Mouse (Mus musculus): Measurements from ENCODE around the gene Gmcl1.
A peak's percentile ranks its signal among the peaks of the same experiment; 100 is the strongest.

The Gmcl1 gene

GRCm38 (mm10) chr6:86773830-86774229 is 40.6 kb upstream of the Gmcl1 start:
- peaks cover 42% of the 10 kb centered on the region for H3K4me1 ChIP-seq (replicated peaks; ENCODE audit: low read depth, low read length)
- H3K4me3 ChIP-seq (replicated peaks; ENCODE audit: low read length) = no peak overlapping the region
- no peaks in the 10 kb centered on the region for H3K36me3 ChIP-seq (ENCODE audit: insufficient read depth, low read length)
- H3K9me3 ChIP-seq (ENCODE audit: low read length) = no peaks in the 10 kb centered on the region
- TF ChIP-seq CTCF (conservative IDR thresholded peaks at IDR 0.05; ENCODE audit: low read length) (no peak), POU5F1 (IDR thresholded peaks at IDR 0.05; ENCODE audit: borderline replicate concordance, low read length) (no peak), NANOG (IDR thresholded peaks at IDR 0.05; ENCODE audit: borderline replicate concordance, low read length) (no peak)
- H3K27me3 ChIP-seq (ENCODE audit: insufficient read depth, low read length) = no peaks in the 10 kb centered on the region

GRCm38 (mm10) chr6:86772631-86773030 is 39.4 kb upstream of the Gmcl1 start:
- H3K27me3 ChIP-seq (ENCODE audit: insufficient read depth, low read length) = no peaks in the 10 kb centered on the region
- TF ChIP-seq CTCF (conservative IDR thresholded peaks at IDR 0.05; ENCODE audit: low read length) = no peak
- TF ChIP-seq NANOG (IDR thresholded peaks at IDR 0.05; ENCODE audit: borderline replicate concordance, low read length) = no peak
- no peak for TF ChIP-seq POU5F1 (IDR thresholded peaks at IDR 0.05; ENCODE audit: borderline replicate concordance, low read length)
- no peak overlapping the region for H3K4me3 ChIP-seq (replicated peaks; ENCODE audit: low read length)
- H3K9me3 ChIP-seq (ENCODE audit: low read length) = no peaks in the 10 kb centered on the region
- H3K36me3 ChIP-seq (ENCODE audit: insufficient read depth, low read length) = no peaks in the 10 kb centered on the region
- H3K4me1 ChIP-seq (replicated peaks; ENCODE audit: low read depth, low read length) = peaks cover 32% of the 10 kb centered on the region

- peaks cover 27% of the 10 kb centered on the region for H3K4me1 ChIP-seq (replicated peaks; ENCODE audit: low read depth, low read length)
- no peak overlapping the region for H3K4me3 ChIP-seq (replicated peaks; ENCODE audit: low read length)
- H3K9me3 ChIP-seq (ENCODE audit: low read length) = no peaks in the 10 kb centered on the region
- no peaks in the 10 kb centered on the region for H3K27me3 ChIP-seq (ENCODE audit: insufficient read depth, low read length)
- TF ChIP-seq CTCF (conservative IDR thresholded peaks at IDR 0.05; ENCODE audit: low read length) = no peak
- no peak for TF ChIP-seq POU5F1 (IDR thresholded peaks at IDR 0.05; ENCODE audit: borderline replicate concordance, low read length)
- no peak for TF ChIP-seq NANOG (IDR thresholded peaks at IDR 0.05; ENCODE audit: borderline replicate concordance, low read length)
- H3K36me3 ChIP-seq (ENCODE audit: insufficient read depth, low read length) = no peaks in the 10 kb centered on the region
These were observed 35.8 kb upstream of the Gmcl1 start for GRCm38 (mm10) chr6:86768938-86769337.

GRCm38 (mm10) chr6:86768186-86768776 is 35.1 kb upstream of the Gmcl1 start:
- H3K4me3 ChIP-seq (replicated peaks; ENCODE audit: low read length) = no peak overlapping the region

GRCm38 (mm10) chr6:86767465-86767864 is 34.3 kb upstream of the Gmcl1 start:
- peaks cover 17% of the 10 kb centered on the region for H3K4me1 ChIP-seq (replicated peaks; ENCODE audit: low read depth, low read length)
- TF ChIP-seq NANOG (IDR thresholded peaks at IDR 0.05; ENCODE audit: borderline replicate concordance, low read length) = no peak
- TF ChIP-seq CTCF (conservative IDR thresholded peaks at IDR 0.05; ENCODE audit: low read length) = no peak
- no peak for TF ChIP-seq POU5F1 (IDR thresholded peaks at IDR 0.05; ENCODE audit: borderline replicate concordance, low read length)
- no peaks in the 10 kb centered on the region for H3K27me3 ChIP-seq (ENCODE audit: insufficient read depth, low read length)
- no peaks in the 10 kb centered on the region for H3K9me3 ChIP-seq (ENCODE audit: low read length)
- no peak overlapping the region for H3K4me3 ChIP-seq (replicated peaks; ENCODE audit: low read length)
- no peaks in the 10 kb centered on the region for H3K36me3 ChIP-seq (ENCODE audit: insufficient read depth, low read length)

More at GRCm38 (mm10) chr6:86768186-86768776, 35.1 kb upstream of the Gmcl1 start:
- Histone ChIP-seq H3K4me1 (replicated peaks; ENCODE audit: low read depth, low read length) (peaks cover 25% of the 10 kb centered on the region), H3K27me3 (ENCODE audit: insufficient read depth, low read length) (no peaks in the 10 kb centered on the region), H3K9me3 (ENCODE audit: low read length) (no peaks in the 10 kb centered on the region), H3K36me3 (ENCODE audit: insufficient read depth, low read length) (no peaks in the 10 kb centered on the region)
- TF ChIP-seq NANOG (IDR thresholded peaks at IDR 0.05; ENCODE audit: borderline replicate concordance, low read length) = no peak
- no peak for TF ChIP-seq POU5F1 (IDR thresholded peaks at IDR 0.05; ENCODE audit: borderline replicate concordance, low read length)
- TF ChIP-seq CTCF (conservative IDR thresholded peaks at IDR 0.05; ENCODE audit: low read length) = no peak

- Histone ChIP-seq H3K27me3 (ENCODE audit: insufficient read depth, low read length) (no peaks in the 10 kb centered on the region), H3K36me3 (ENCODE audit: insufficient read depth, low read length) (no peaks in the 10 kb centered on the region), H3K4me3 (replicated peaks; ENCODE audit: low read length) (no peak overlapping the region), H3K4me1 (replicated peaks; ENCODE audit: low read depth, low read length) (no peaks in the 10 kb centered on the region), H3K9me3 (ENCODE audit: low read length) (no peaks in the 10 kb centered on the region)
- TF ChIP-seq POU5F1 (IDR thresholded peaks at IDR 0.05; ENCODE audit: borderline replicate concordance, low read length) (no peak), CTCF (conservative IDR thresholded peaks at IDR 0.05; ENCODE audit: low read length) (no peak), NANOG (IDR thresholded peaks at IDR 0.05; ENCODE audit: borderline replicate concordance, low read length) (no peak)
These were observed 32.5 kb upstream of the Gmcl1 start for GRCm38 (mm10) chr6:86765637-86766059.

- H3K4me1 ChIP-seq (replicated peaks; ENCODE audit: low read depth, low read length) = peaks cover 11% of the 10 kb centered on the region; the same call in 1 of the 2 replicates
- H3K27me3 ChIP-seq (ENCODE audit: insufficient read depth, low read length) = no peaks in the 10 kb centered on the region
- H3K4me3 ChIP-seq (replicated peaks; ENCODE audit: low read length) = no peak overlapping the region
- no peak for TF ChIP-seq POU5F1 (IDR thresholded peaks at IDR 0.05; ENCODE audit: borderline replicate concordance, low read length)
- peak; percentile 93 for TF ChIP-seq CTCF (conservative IDR thresholded peaks at IDR 0.05; ENCODE audit: low read length)
- peaks cover 7% of the 10 kb centered on the region; the same call in 1 of the 2 replicates for H3K9me3 ChIP-seq (ENCODE audit: low read length)
- 0 out of 2 replicates have a peak, but pooled peaks cover 4% of the 10 kb centered on the region for H3K36me3 ChIP-seq (ENCODE audit: insufficient read depth, low read length)
These were observed 21.1 kb upstream of the Gmcl1 start for GRCm38 (mm10) chr6:86754105-86754863.

GRCm38 (mm10) chr6:86752843-86753485 is 19.8 kb upstream of the Gmcl1 start:
- Histone ChIP-seq H3K4me3 (replicated peaks; ENCODE audit: low read length) (no peak overlapping the region), H3K4me1 (replicated peaks; ENCODE audit: low read depth, low read length) (0 out of 2 replicates have a peak, but pooled peaks cover 10% of the 10 kb centered on the region), H3K27me3 (ENCODE audit: insufficient read depth, low read length) (no peaks in the 10 kb centered on the region), H3K36me3 (ENCODE audit: insufficient read depth, low read length) (0 out of 2 replicates have a peak, but pooled peaks cover 4% of the 10 kb centered on the region), H3K9me3 (ENCODE audit: low read length) (peaks cover 7% of the 10 kb centered on the region; the same call in 1 of the 2 replicates)
- no peak for TF ChIP-seq NANOG (IDR thresholded peaks at IDR 0.05; ENCODE audit: borderline replicate concordance, low read length)
- no peak for TF ChIP-seq CTCF (conservative IDR thresholded peaks at IDR 0.05; ENCODE audit: low read length)
- TF ChIP-seq POU5F1 (IDR thresholded peaks at IDR 0.05; ENCODE audit: borderline replicate concordance, low read length) = no peak

Data from E14TG2a.4 (cell line).